Comparison of ENCODE assay signal across 24 mouse cellular contexts in the genomic region with DNA sequence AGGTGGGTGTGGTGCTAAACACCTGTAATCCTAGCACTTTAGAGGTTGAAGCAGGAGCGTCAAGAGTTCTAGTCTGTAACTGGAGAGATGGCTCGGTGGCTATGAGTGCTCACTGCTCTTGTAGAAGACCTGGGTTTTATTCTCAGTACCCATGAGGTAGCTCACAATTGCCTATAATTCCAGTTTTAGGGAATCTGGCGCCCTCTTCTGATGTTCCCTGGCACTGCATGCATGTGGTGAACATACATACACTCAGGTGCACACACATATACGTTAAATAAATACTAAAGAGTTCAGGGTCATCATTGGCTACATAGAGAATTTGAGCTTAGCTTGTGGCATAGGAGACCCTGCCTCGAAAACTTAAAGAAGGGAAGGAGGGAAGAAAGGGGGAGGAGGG. TPM values are rescaled to one million over a fixed set of nuclear protein-coding genes. Genes with fewer than 3 reads are reported as not detected.
DNase-seq lines count a peak whose midpoint lies in the region; ATAC-seq and TF ChIP-seq lines count a peak whose summit lies in the region.
"Had no signal": no experiment of that assay in that cellular context is flagged by ENCODE, and none has a peak within 500 bp of the region (broad histone marks: within the 10 kb centered on the region; RNA-seq: fewer than 3 reads in every experiment).

No protein-coding gene starts in this region.

- WGBS in forebrain, embryonic 10.5 days = 88% methylated on average over 5 of the region's 5 CpGs
- WGBS in forebrain, embryonic 16.5 days = 95% methylated on average over 5 of the region's 5 CpGs
- WGBS in kidney, postnatal 0 days = 92% methylated on average over 5 of the region's 5 CpGs
- WGBS in kidney, embryonic 16.5 days = 87% methylated on average over 5 of the region's 5 CpGs
- 89% methylated on average over 5 of the region's 5 CpGs for WGBS in midbrain, postnatal 0 days
- WGBS in intestine, embryonic 16.5 days = 86% methylated on average over 5 of the region's 5 CpGs

- H3K4me2 ChIP-seq in forebrain, embryonic 16.5 days (ENCODE audit: low read length) = no peak overlapping the region
- no peak overlapping the region for H3K4me2 ChIP-seq in kidney, postnatal 0 days (ENCODE audit: low read length)
- H3K4me2 ChIP-seq in kidney, embryonic 16.5 days (replicated peaks; ENCODE audit: low read depth, low read length) = no peak overlapping the region
- H3K4me2 ChIP-seq in midbrain, postnatal 0 days (ENCODE audit: low read depth, low read length, poor library complexity, severe bottlenecking) = no peak overlapping the region
- no peak overlapping the region for H3K4me2 ChIP-seq in intestine, embryonic 16.5 days (ENCODE audit: low read depth, low read length)
- H3K4me2 ChIP-seq: embryonic facial prominence, embryonic 15.5 days; forebrain, embryonic 15.5 days had no signal

- no peaks in the 10 kb centered on the region for H3K36me3 ChIP-seq in forebrain, embryonic 10.5 days (replicated peaks)
- H3K36me3 ChIP-seq in forebrain, embryonic 16.5 days (ENCODE audit: control insufficient read depth, insufficient read depth) = no peaks in the 10 kb centered on the region
- no peaks in the 10 kb centered on the region for H3K36me3 ChIP-seq in kidney, postnatal 0 days (ENCODE audit: insufficient read depth, low read length)
- no peaks in the 10 kb centered on the region for H3K36me3 ChIP-seq in kidney, embryonic 16.5 days (ENCODE audit: insufficient read depth, low read length)
- H3K36me3 ChIP-seq in midbrain, postnatal 0 days (ENCODE audit: insufficient read depth, low read length) = no peaks in the 10 kb centered on the region
- no peaks in the 10 kb centered on the region for H3K36me3 ChIP-seq in intestine, embryonic 16.5 days (ENCODE audit: control insufficient read depth, insufficient read depth, low read length)
- H3K36me3 ChIP-seq: embryonic facial prominence, embryonic 15.5 days; forebrain, embryonic 15.5 days; limb, embryonic 10.5 days had no signal

- H3K9me3 ChIP-seq in forebrain, embryonic 10.5 days = peaks cover 10% of the 10 kb centered on the region
- 0 out of 2 replicates have a peak, but pooled peaks cover 3% of the 10 kb centered on the region for H3K9me3 ChIP-seq in forebrain, embryonic 16.5 days (ENCODE audit: control insufficient read depth, low read length)
- no peaks in the 10 kb centered on the region for H3K9me3 ChIP-seq in kidney, postnatal 0 days (replicated peaks; ENCODE audit: low read length)
- H3K9me3 ChIP-seq in kidney, embryonic 16.5 days (ENCODE audit: low read length) = peaks cover 8% of the 10 kb centered on the region; the same call in 1 of the 2 replicates
- no peaks in the 10 kb centered on the region for H3K9me3 ChIP-seq in midbrain, postnatal 0 days (ENCODE audit: low read length)
- peaks cover 9% of the 10 kb centered on the region; the same call in 1 of the 2 replicates for H3K9me3 ChIP-seq in intestine, embryonic 16.5 days (ENCODE audit: control insufficient read depth, low read length)
- H3K9me3 ChIP-seq: embryonic facial prominence, embryonic 15.5 days; forebrain, embryonic 15.5 days; limb, embryonic 10.5 days had no signal

- no peak overlapping the region for H3K4me3 ChIP-seq in forebrain, embryonic 10.5 days
- no peak overlapping the region for H3K4me3 ChIP-seq in forebrain, embryonic 16.5 days (replicated peaks; ENCODE audit: low read length)
- H3K4me3 ChIP-seq in kidney, postnatal 0 days (replicated peaks; ENCODE audit: low read depth, low read length) = no peak overlapping the region
- H3K4me3 ChIP-seq in kidney, embryonic 16.5 days (ENCODE audit: low read length) = no peak overlapping the region
- no peak overlapping the region for H3K4me3 ChIP-seq in midbrain, postnatal 0 days (ENCODE audit: low read depth, low read length)
- no peak overlapping the region for H3K4me3 ChIP-seq in intestine, embryonic 16.5 days (ENCODE audit: low read length)
- H3K4me3 ChIP-seq: embryonic facial prominence, embryonic 15.5 days; forebrain, embryonic 15.5 days; limb, embryonic 10.5 days had no signal

- H3K27ac ChIP-seq in forebrain, embryonic 10.5 days = peak overlapping the region; percentile 63; the same call in 1 of the 2 replicates
- H3K27ac ChIP-seq in forebrain, embryonic 16.5 days (ENCODE audit: low read length) = no peak overlapping the region
- H3K27ac ChIP-seq in kidney, postnatal 0 days = no peak overlapping the region
- H3K27ac ChIP-seq in kidney, embryonic 16.5 days (ENCODE audit: low read length) = no peak overlapping the region
- no peak overlapping the region for H3K27ac ChIP-seq in midbrain, postnatal 0 days (ENCODE audit: low read depth, low read length)
- no peak overlapping the region for H3K27ac ChIP-seq in intestine, embryonic 16.5 days (ENCODE audit: low read length)
- H3K27ac ChIP-seq: embryonic facial prominence, embryonic 15.5 days; forebrain, embryonic 15.5 days; limb, embryonic 10.5 days; macrophage had no signal

- CTCF ChIA-PET in Patski (lab: Charles Lee) = no interaction called here

- in situ Hi-C loops in Patski (cut with MboI; ENCODE audit: low pct_unique_long_range_greater_than_20kb) = loop anchor here (5.0 kb wide), 1 partner anchor 72 kb away; no protein-coding TSS in a partner anchor

- DNase-seq in forebrain, embryonic 10.5 days (ENCODE audit: extremely low spot score, low spot score) = no peak
- no peak for DNase-seq in kidney, postnatal 0 days (ENCODE audit: low spot score)
- DNase-seq in Patski (ENCODE audit: low read depth, low spot score) = no peak
- DNase-seq in midbrain, postnatal 0 days (ENCODE audit: low spot score) = no peak
- DNase-seq: adrenal gland, postnatal 10 days; cerebellum, adult 8-10 months; cerebellum, postnatal 36 days; embryo, embryonic 11 days; gastrocnemius, postnatal 10 days; heart, adult 11 months; heart, postnatal 36 days; kidney, adult 18-20 months; kidney, postnatal 10 days; thymus, postnatal 36 days had no signal

- ATAC-seq in forebrain, embryonic 16.5 days = no peak
- no peak for ATAC-seq in kidney, postnatal 0 days (replicated peaks; ENCODE audit: low FRiP score, low read depth)
- no peak for ATAC-seq in kidney, embryonic 16.5 days (ENCODE audit: low FRiP score, low TSS enrichment)
- no peak for ATAC-seq in Patski
- no peak for ATAC-seq in midbrain, postnatal 0 days (ENCODE audit: low FRiP score)
- no peak for ATAC-seq in intestine, embryonic 16.5 days
- ATAC-seq: activated CD4-positive, CD25-positive, alpha-beta regulatory T cell, adult 4 months; forebrain, embryonic 15.5 days; lung, postnatal 0 days had no signal

- H3K27me3 ChIP-seq in forebrain, embryonic 10.5 days (ENCODE audit: poor library complexity, severe bottlenecking) = 0 out of 2 replicates have a peak, but pooled peaks cover 4% of the 10 kb centered on the region
- H3K27me3 ChIP-seq in forebrain, embryonic 16.5 days (replicated peaks; ENCODE audit: control insufficient read depth, insufficient read depth, low read length) = no peaks in the 10 kb centered on the region
- H3K27me3 ChIP-seq in kidney, postnatal 0 days (ENCODE audit: insufficient read depth, low read length) = no peaks in the 10 kb centered on the region
- H3K27me3 ChIP-seq in kidney, embryonic 16.5 days (ENCODE audit: insufficient read depth, low read length) = no peaks in the 10 kb centered on the region
- peaks cover 5% of the 10 kb centered on the region for H3K27me3 ChIP-seq in Patski
- H3K27me3 ChIP-seq in midbrain, postnatal 0 days (ENCODE audit: insufficient read depth, low read length) = no peaks in the 10 kb centered on the region
- H3K27me3 ChIP-seq in intestine, embryonic 16.5 days (replicated peaks; ENCODE audit: control insufficient read depth, insufficient read depth, low read length) = no peaks in the 10 kb centered on the region
- H3K27me3 ChIP-seq: embryonic facial prominence, embryonic 15.5 days; forebrain, embryonic 15.5 days had no signal

- H3K4me1 ChIP-seq in forebrain, embryonic 10.5 days = peaks cover 24% of the 10 kb centered on the region
- peaks cover 12% of the 10 kb centered on the region for H3K4me1 ChIP-seq in forebrain, embryonic 16.5 days (replicated peaks; ENCODE audit: control insufficient read depth, insufficient read depth, low read length)
- H3K4me1 ChIP-seq in kidney, postnatal 0 days (replicated peaks; ENCODE audit: insufficient read depth, low read length) = peaks cover 13% of the 10 kb centered on the region
- peaks cover 21% of the 10 kb centered on the region for H3K4me1 ChIP-seq in kidney, embryonic 16.5 days (ENCODE audit: insufficient read depth, low read length)
- peaks cover 15% of the 10 kb centered on the region; the same call in 1 of the 2 replicates for H3K4me1 ChIP-seq in midbrain, postnatal 0 days (ENCODE audit: insufficient read depth, low read length)
- H3K4me1 ChIP-seq in intestine, embryonic 16.5 days (ENCODE audit: control insufficient read depth, insufficient read depth, low read length) = peaks cover 5% of the 10 kb centered on the region; the same call in 1 of the 2 replicates

- POLR2A ChIA-PET in Patski (lab: Charles Lee) = interaction anchor here (1.1 kb wide), 1 partner anchor 9 kb away, joined by 6 read pairs; no protein-coding TSS in a partner anchor

- TF ChIP-seq CTCF in kidney, postnatal 0 days (IDR thresholded peaks at IDR 0.05; ENCODE audit: low read depth) = peak; percentile 16; the same call in 1 of the 2 replicates
- peak; percentile 41 for TF ChIP-seq CTCF in Patski (IDR thresholded peaks at IDR 0.05)
- peak; percentile 30; the same call in 1 of the 2 replicates for TF ChIP-seq CTCF in midbrain, postnatal 0 days (IDR thresholded peaks at IDR 0.05)

- H3K9ac ChIP-seq in forebrain, embryonic 16.5 days (replicated peaks; ENCODE audit: low read depth, low read length) = no peak overlapping the region
- no peak overlapping the region for H3K9ac ChIP-seq in kidney, postnatal 0 days (ENCODE audit: low read depth, low read length)
- no peak overlapping the region for H3K9ac ChIP-seq in kidney, embryonic 16.5 days (replicated peaks; ENCODE audit: low read length)
- H3K9ac ChIP-seq in midbrain, postnatal 0 days (replicated peaks; ENCODE audit: low read length, poor library complexity, severe bottlenecking) = no peak overlapping the region
- H3K9ac ChIP-seq in intestine, embryonic 16.5 days (ENCODE audit: low read depth, low read length) = no peak overlapping the region
- H3K9ac ChIP-seq: embryonic facial prominence, embryonic 15.5 days; forebrain, embryonic 15.5 days had no signal

RNA-seq across cellular contexts. Expression of a gene that starts 35.6 kb away (rescaled TPM):
- polyA plus RNA-seq in forebrain, embryonic 10.5 days (2016; fragmentation: Nextera tagmentation; extraction: Ambion mirVana) = 0.59 and 0.79 TPM in 2 replicates
- 0.90 and 1.1 TPM in 2 replicates for polyA plus RNA-seq in forebrain, embryonic 16.5 days (2015; fragmentation: Nextera tagmentation; extraction: Ambion mirVana)
- polyA plus RNA-seq in kidney, postnatal 0 days (2015; fragmentation: Nextera tagmentation; extraction: Ambion mirVana) = 0.61 and 0.96 TPM in 2 replicates
- 0.54 and 0.57 TPM in 2 replicates for polyA plus RNA-seq in kidney, embryonic 16.5 days (2015; fragmentation: Nextera tagmentation; extraction: Ambion mirVana)
- polyA plus RNA-seq in Patski (2021) = not detected
- total RNA-seq in midbrain, postnatal 0 days (2014; rRNA removed) = 1.2 and 1.8 TPM in 2 replicates
- polyA plus RNA-seq in midbrain, postnatal 0 days (2015; fragmentation: Nextera tagmentation; extraction: Ambion mirVana) = 3.0 and 3.3 TPM in 2 replicates
- polyA plus RNA-seq in intestine, embryonic 16.5 days (2015; fragmentation: Nextera tagmentation; extraction: Ambion mirVana) = not detected in 2 replicates
- total RNA-seq: liver, adult 2 months had no signal
- polyA plus RNA-seq: macrophage had no signal
